Mouse (Mus musculus) forebrain, embryonic 13.5 days (tissue): ENCODE results near the gene LTO1. TPM values are rescaled to one million over a fixed set of nuclear protein-coding genes. Genes with fewer than 3 reads are reported as not detected.
"Not testable (repeated sequence)": the region's sequence is repeated elsewhere in the genome, so short reads cannot be mapped to it uniquely, and the experiment has no call there.

Experiments used
- ATAC-seq: fragments of 200-750 bp; cut with Nextera tagmentation; 2 replicates; pipeline ENCODE4 v1.8.0; 2017
- H3K27ac ChIP-seq: fragments of 300-500 bp; sonication (generic); 2 replicates; pipeline ENCODE4 v1.5.1; 2015; ENCODE audit warnings: inconsistent platforms, mild to moderate bottlenecking, moderate library complexity
- H3K27me3 ChIP-seq: fragments of 300-500 bp; sonication (generic); 2 replicates; pipeline ENCODE4 v1.6.1; 2015; ENCODE audit warnings: mild to moderate bottlenecking, inconsistent platforms
- H3K36me3 ChIP-seq: fragments of 300-500 bp; sonication (generic); 2 replicates; pipeline ENCODE4 v1.6.1; 2015; ENCODE audit warnings: mild to moderate bottlenecking, inconsistent platforms; ENCODE audit not compliant: poor library complexity, severe bottlenecking
- H3K4me1 ChIP-seq: fragments of 300-500 bp; sonication (generic); 2 replicates; pipeline ENCODE4 v1.6.1; 2015; ENCODE audit warnings: inconsistent platforms
- H3K4me2 ChIP-seq: fragments of 300-500 bp; sonication (generic); 2 replicates; pipeline ENCODE4 v1.6.1; 2015; ENCODE audit warnings: inconsistent platforms, mild to moderate bottlenecking, moderate library complexity
- H3K4me3 ChIP-seq: fragments of 300-500 bp; sonication (generic); 2 replicates; pipeline ENCODE4 v1.5.1; 2015; ENCODE audit warnings: mild to moderate bottlenecking, inconsistent platforms
- H3K9ac ChIP-seq: fragments of 300-500 bp; sonication (generic); 2 replicates; pipeline ENCODE4 v1.6.1; 2015; ENCODE audit warnings: mild to moderate bottlenecking, inconsistent platforms
- H3K9me3 ChIP-seq: fragments of 300-500 bp; sonication (generic); replicated peaks from 2 replicates; pipeline ENCODE4 v1.6.1; 2016; ENCODE audit warnings: inconsistent platforms
- WGBS: fragments of 180-500 bp; shearing (Covaris S2); methylation state at CpG from one replicate; pipeline ENCODE4 v1.1.7; 2015; 5-methylcytosine and 5-hydroxymethylcytosine counted together
- polyA plus RNA-seq: library from polyadenylated mRNA; unstranded; fragments of >200 nt; fragmentation: Nextera tagmentation; extraction: Ambion mirVana; gene quantifications from 2 replicates; pipeline ENCODE4 v1.2.1, GENCODE M21; 2015

The LTO1 gene
- polyA plus RNA-seq = 36.1 and 45.6 TPM in 2 replicates

- Histone ChIP-seq H3K9ac (peak within 1 kb of the TSS; percentile 87), H3K4me3 (peak within 1 kb of the TSS; percentile 85), H3K4me1 (peaks cover 13% of the 10 kb centered on the region), H3K4me2 (peak within 1 kb of the TSS; percentile 94), H3K36me3 (peaks cover 30% of the 10 kb centered on the region), H3K9me3 (no peaks in the 10 kb centered on the region), H3K27ac (peak within 1 kb of the TSS; percentile 90), H3K27me3 (no peaks in the 10 kb centered on the region)
- 1% methylated on average over 55 of the region's 55 CpGs for WGBS
- ATAC-seq = peak; percentile 92
These were observed at the start of gene LTO1 for GRCm38 (mm10) chr7:144914948-144915750. Gene LTO1, plus strand, starts transcription at chr7:144915100.

GRCm38 (mm10) chr7:144867161-144867560 is 47.7 kb upstream of the LTO1 start:
- ATAC-seq = no peak
- H3K27ac ChIP-seq = no peak overlapping the region
- no peak overlapping the region for H3K4me3 ChIP-seq
- H3K36me3 ChIP-seq = no peaks in the 10 kb centered on the region
- H3K4me1 ChIP-seq = peaks cover under 1% of the 10 kb centered on the region
- 63% methylated on average over 4 of the region's 4 CpGs for WGBS
- peaks cover 53% of the 10 kb centered on the region for H3K27me3 ChIP-seq
- no peaks in the 10 kb centered on the region for H3K9me3 ChIP-seq
- H3K4me2 ChIP-seq = no peak overlapping the region
- no peak overlapping the region for H3K9ac ChIP-seq

GRCm38 (mm10) chr7:144867602-144868001 is 47.3 kb upstream of the LTO1 start:
- H3K9me3 ChIP-seq = no peaks in the 10 kb centered on the region
- H3K4me1 ChIP-seq = no peaks in the 10 kb centered on the region
- no peak overlapping the region for H3K4me2 ChIP-seq
- H3K4me3 ChIP-seq = no peak overlapping the region
- 81% methylated on average over 8 of the region's 8 CpGs for WGBS
- H3K27me3 ChIP-seq = peaks cover 48% of the 10 kb centered on the region
- ATAC-seq = no peak
- no peak overlapping the region for H3K27ac ChIP-seq
- no peak overlapping the region for H3K9ac ChIP-seq
- H3K36me3 ChIP-seq = no peaks in the 10 kb centered on the region

GRCm38 (mm10) chr7:144872420-144872819 is 42.5 kb upstream of the LTO1 start:
- Histone ChIP-seq H3K4me3 (no peak overlapping the region), H3K27me3 (peaks cover 4% of the 10 kb centered on the region; the same call in 1 of the 2 replicates), H3K9ac (no peak overlapping the region), H3K9me3 (no peaks in the 10 kb centered on the region), H3K4me1 (peaks cover 9% of the 10 kb centered on the region), H3K27ac (no peak overlapping the region), H3K36me3 (no peaks in the 10 kb centered on the region), H3K4me2 (no peak overlapping the region)
- no peak for ATAC-seq
- WGBS = 73% methylated on average over 4 of the region's 4 CpGs

GRCm38 (mm10) chr7:144873160-144873559 is 41.7 kb upstream of the LTO1 start:
- no peaks in the 10 kb centered on the region for H3K9me3 ChIP-seq
- H3K4me1 ChIP-seq = peaks cover 9% of the 10 kb centered on the region
- WGBS = 75% methylated on average over 4 of the region's 4 CpGs
- H3K4me2 ChIP-seq = no peak overlapping the region
- no peak overlapping the region for H3K9ac ChIP-seq
- ATAC-seq = no peak
- no peaks in the 10 kb centered on the region for H3K36me3 ChIP-seq
- H3K4me3 ChIP-seq = no peak overlapping the region
- H3K27me3 ChIP-seq = peaks cover 3% of the 10 kb centered on the region; the same call in 1 of the 2 replicates
- H3K27ac ChIP-seq = no peak overlapping the region

GRCm38 (mm10) chr7:144874226-144874625 is 40.7 kb upstream of the LTO1 start:
- Histone ChIP-seq H3K27me3 (peaks cover 3% of the 10 kb centered on the region; the same call in 1 of the 2 replicates), H3K4me3 (no peak overlapping the region), H3K9me3 (no peaks in the 10 kb centered on the region), H3K9ac (no peak overlapping the region), H3K4me2 (no peak overlapping the region), H3K36me3 (no peaks in the 10 kb centered on the region), H3K27ac (no peak overlapping the region), H3K4me1 (peaks cover 9% of the 10 kb centered on the region)
- 61% methylated on average over 4 of the region's 4 CpGs for WGBS
- no peak for ATAC-seq

GRCm38 (mm10) chr7:144878401-144878800 is 36.5 kb upstream of the LTO1 start:
- WGBS = 100% methylated on average over 1 of the region's 1 CpGs
- peaks cover 3% of the 10 kb centered on the region; the same call in 1 of the 2 replicates for H3K27me3 ChIP-seq
- peaks cover 9% of the 10 kb centered on the region for H3K4me1 ChIP-seq
- no peak overlapping the region for H3K9ac ChIP-seq
- no peak overlapping the region for H3K4me2 ChIP-seq
- ATAC-seq = no peak
- H3K27ac ChIP-seq = no peak overlapping the region
- no peak overlapping the region for H3K4me3 ChIP-seq
- no peaks in the 10 kb centered on the region for H3K9me3 ChIP-seq
- no peaks in the 10 kb centered on the region for H3K36me3 ChIP-seq

- H3K4me2 ChIP-seq = no peak overlapping the region
- no peaks in the 10 kb centered on the region for H3K4me1 ChIP-seq
- 40% methylated on average over 2 of the region's 2 CpGs for WGBS
These were observed 31.8 kb upstream of the LTO1 start for GRCm38 (mm10) chr7:144883106-144883505.

GRCm38 (mm10) chr7:144887672-144888071 is 27.2 kb upstream of the LTO1 start:
- Histone ChIP-seq H3K4me2 (no peak overlapping the region), H3K9me3 (no peaks in the 10 kb centered on the region), H3K4me1 (peaks cover 8% of the 10 kb centered on the region; the same call in 1 of the 2 replicates), H3K4me3 (no peak overlapping the region), H3K27ac (no peak overlapping the region), H3K36me3 (no peaks in the 10 kb centered on the region), H3K9ac (no peak overlapping the region), H3K27me3 (peaks cover 41% of the 10 kb centered on the region)
- 88% methylated on average over 2 of the region's 2 CpGs for WGBS
- ATAC-seq = no peak

More at GRCm38 (mm10) chr7:144883106-144883505, 31.8 kb upstream of the LTO1 start:
- Histone ChIP-seq H3K9ac (no peak overlapping the region), H3K36me3 (no peaks in the 10 kb centered on the region), H3K4me3 (no peak overlapping the region), H3K27me3 (0 out of 2 replicates have a peak, but pooled peaks cover 6% of the 10 kb centered on the region), H3K9me3 (no peaks in the 10 kb centered on the region), H3K27ac (no peak overlapping the region)
- no peak for ATAC-seq

GRCm38 (mm10) chr7:144888564-144889299 is 26.2 kb upstream of the LTO1 start:
- Histone ChIP-seq H3K9ac (no peak overlapping the region), H3K4me2 (no peak overlapping the region), H3K4me3 (no peak overlapping the region), H3K27me3 (peaks cover 41% of the 10 kb centered on the region), H3K4me1 (peaks cover 8% of the 10 kb centered on the region; the same call in 1 of the 2 replicates), H3K27ac (no peak overlapping the region), H3K9me3 (no peaks in the 10 kb centered on the region), H3K36me3 (no peaks in the 10 kb centered on the region)
- WGBS = 7% methylated on average over 18 of the region's 18 CpGs
- ATAC-seq = no peak

- not testable (repeated sequence) for H3K4me2 ChIP-seq, H3K9ac ChIP-seq, ATAC-seq, H3K27ac ChIP-seq, H3K9me3 ChIP-seq, H3K36me3 ChIP-seq, H3K4me3 ChIP-seq
- Histone ChIP-seq H3K4me1 (peaks cover 21% of the 10 kb centered on the region), H3K27me3 (peaks cover 47% of the 10 kb centered on the region)
- 83% methylated on average over 1 of the region's 1 CpGs for WGBS
These were observed 24.2 kb upstream of the LTO1 start for GRCm38 (mm10) chr7:144890661-144891060.

- no peak for ATAC-seq
- Histone ChIP-seq H3K36me3 (no peaks in the 10 kb centered on the region), H3K4me3 (no peak overlapping the region), H3K27me3 (peaks cover 59% of the 10 kb centered on the region), H3K27ac (no peak overlapping the region), H3K9me3 (no peaks in the 10 kb centered on the region), H3K9ac (no peak overlapping the region), H3K4me1 (peaks cover 33% of the 10 kb centered on the region), H3K4me2 (no peak overlapping the region)
- 93% methylated on average over 2 of the region's 2 CpGs for WGBS
These were observed 23.0 kb upstream of the LTO1 start for GRCm38 (mm10) chr7:144891863-144892262.
